Mouse (Mus musculus) liver, adult 2 months (tissue): ENCODE data around the gene Casp8.

Source experiments
- CTCF ChIP-seq: fragments of 200-500 bp; IDR thresholded peaks from 2 replicates; pipeline ENCODE4 v1.5.1; 2011; ENCODE audit warnings: low read depth, low read length, control low read depth
- POLR2A ChIP-seq: fragments of 200-500 bp; IDR thresholded peaks from 2 replicates; pipeline ENCODE4 v1.6.1; 2011; ENCODE audit warnings: low read length, control low read depth; ENCODE audit not compliant: insufficient read depth; ENCODE audit errors: extremely low read depth

DNA sequence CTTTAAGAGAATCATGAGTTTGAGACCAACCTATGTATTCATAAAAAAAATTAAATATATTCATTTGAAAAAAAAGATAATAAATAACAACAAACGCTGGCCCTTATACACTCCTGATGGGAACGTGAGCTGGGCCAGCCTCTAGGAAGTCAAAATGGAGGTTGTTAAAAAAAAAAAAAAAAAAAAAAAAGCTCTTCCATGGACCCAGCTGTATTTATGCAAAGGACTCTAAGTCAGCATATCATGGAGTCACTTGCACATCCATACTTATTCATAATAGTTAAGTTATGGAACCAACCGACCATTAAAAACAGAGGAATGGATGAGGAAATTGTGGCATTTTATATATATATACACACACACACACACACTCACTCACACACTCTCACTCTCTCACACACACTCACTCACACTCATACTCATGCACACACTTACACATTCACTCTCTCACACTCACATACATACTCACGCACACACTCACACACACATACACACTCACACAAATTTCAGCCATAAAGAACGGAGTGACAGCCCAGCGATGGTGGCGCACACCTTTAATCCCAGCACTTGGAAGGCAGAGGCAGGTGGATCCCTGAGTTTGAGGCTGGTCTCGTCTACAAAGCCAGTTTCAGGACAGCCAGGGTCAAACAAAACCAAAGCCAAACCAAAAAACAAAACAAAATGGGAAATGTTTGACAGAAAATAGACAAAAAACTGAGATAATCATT, 6.5 kb downstream of the Casp8 start:
- no peak for TF ChIP-seq CTCF
- TF ChIP-seq POLR2A = no peak
